Mouse (Mus musculus): ENCODE data around the gene Trnau1ap.

DNA sequence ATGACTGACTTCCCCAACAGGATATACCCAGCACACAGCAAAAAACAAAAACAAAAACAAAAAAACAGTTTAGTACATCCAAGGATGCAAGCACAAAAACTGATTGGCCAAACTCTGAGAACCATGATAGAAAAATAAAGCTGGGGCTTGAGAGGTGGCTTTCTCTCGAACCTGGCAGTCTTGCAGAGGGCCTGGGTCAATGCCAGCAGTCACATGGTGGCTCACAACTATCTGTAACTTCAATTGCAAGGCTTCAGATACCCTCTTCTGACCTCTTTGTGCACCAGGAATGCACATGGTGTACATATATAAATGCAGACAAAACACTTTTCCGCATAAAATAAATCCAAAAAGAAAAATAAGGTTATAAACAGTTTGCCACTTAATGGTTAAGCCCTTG is 56.2 kb downstream of the Trnau1ap start:
- no peak for TF ChIP-seq POLR2A (IDR thresholded peaks at IDR 0.05; ENCODE audit: control insufficient read depth, low read depth, low read length)
- no peak for TF ChIP-seq CTCF (IDR thresholded peaks at IDR 0.05; ENCODE audit: control insufficient read depth, insufficient read depth, insufficient replicate concordance, low read depth, low read length)
